Mouse (Mus musculus) thymus, adult 2 months (tissue): ENCODE measurements around the gene Gm19684.
"Not testable (repeated sequence)": the region's sequence is repeated elsewhere in the genome, so short reads cannot be mapped to it uniquely, and the experiment has no call there.

Experiments
- CTCF ChIP-seq: fragments of 200-500 bp; IDR thresholded peaks from 2 replicates; pipeline ENCODE4 v1.5.1; 2012; ENCODE audit warnings: mild to moderate bottlenecking, control low read depth, low read length, moderate library complexity, borderline replicate concordance; ENCODE audit not compliant: control insufficient read depth, poor library complexity, insufficient read depth; ENCODE audit errors: extremely low read depth
- POLR2A ChIP-seq: fragments of 200-500 bp; IDR thresholded peaks from 2 replicates; pipeline ENCODE4 v1.6.1; 2012; ENCODE audit warnings: mild to moderate bottlenecking, low read length, control low read depth, moderate library complexity; ENCODE audit not compliant: control insufficient read depth, poor library complexity, insufficient read depth; ENCODE audit errors: extremely low read depth

DNA sequence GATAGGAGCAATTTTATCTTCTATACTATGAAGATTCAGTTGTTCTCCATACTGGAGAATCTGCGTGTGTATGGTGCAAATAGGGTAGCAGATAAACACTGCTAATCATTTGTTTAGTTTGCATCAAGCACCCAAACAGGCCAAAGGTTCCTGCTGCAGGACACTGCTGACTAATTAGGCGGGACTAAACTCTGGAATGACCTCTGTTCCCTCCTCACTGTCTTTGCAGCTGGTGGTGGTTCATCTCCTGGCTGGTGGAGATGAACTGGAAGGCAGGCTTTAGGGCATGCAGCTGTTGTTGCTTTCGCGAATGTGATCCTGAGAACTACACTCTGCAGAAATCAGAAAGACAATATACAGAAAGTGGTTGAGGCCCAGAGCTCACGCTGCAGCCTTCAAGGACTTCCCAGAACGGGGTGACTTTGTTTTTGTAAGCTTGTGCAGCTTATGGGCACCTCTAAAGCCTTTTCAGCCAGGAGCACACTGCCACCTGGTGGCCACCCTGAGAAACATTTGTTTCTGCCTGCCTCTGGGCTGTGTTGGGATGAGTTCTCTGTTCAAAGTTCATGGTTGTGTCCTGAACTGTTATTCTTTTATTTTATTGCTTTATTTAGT, 7.4 kb upstream of the Gm19684 start:
- TF ChIP-seq POLR2A, result not testable (repeated sequence)
- peak; percentile 38; the same call in 1 of the 2 replicates for TF ChIP-seq CTCF
